Mouse (Mus musculus) liver, embryonic 16.5 days (tissue): ENCODE measurements around the gene Safb2. TPM values are rescaled to one million over a fixed set of nuclear protein-coding genes. Genes with fewer than 3 reads are reported as not detected.
A peak's percentile ranks its signal among the peaks of the same experiment; 100 is the strongest.

Source experiments
- ATAC-seq: fragments of 200-750 bp; cut with Nextera tagmentation; 2 replicates; pipeline ENCODE4 v1.8.0; 2017; ENCODE audit warnings: low read depth, mild to moderate bottlenecking, moderate number of reproducible peaks, moderate library complexity
- H3K27ac ChIP-seq: fragments of 300-500 bp; sonication (generic); 2 replicates; pipeline ENCODE4 v1.5.1; 2014; ENCODE audit warnings: mild to moderate bottlenecking, low read length
- H3K27me3 ChIP-seq: fragments of 300-500 bp; sonication (generic); 2 replicates; pipeline ENCODE4 v1.6.1; 2014; ENCODE audit warnings: low read depth, low read length, mixed read lengths; ENCODE audit not compliant: control insufficient read depth, insufficient read depth
- H3K36me3 ChIP-seq: fragments of 300-500 bp; sonication (generic); 2 replicates; pipeline ENCODE4 v1.6.1; 2014; ENCODE audit warnings: mild to moderate bottlenecking; ENCODE audit not compliant: control insufficient read depth, insufficient read depth
- H3K4me1 ChIP-seq: fragments of 300-500 bp; sonication (generic); 2 replicates; pipeline ENCODE4 v1.6.1; 2014; ENCODE audit warnings: low read depth, low read length, mixed read lengths; ENCODE audit not compliant: control insufficient read depth
- H3K4me2 ChIP-seq: fragments of 300-500 bp; sonication (generic); 2 replicates; pipeline ENCODE4 v1.6.1; 2014; ENCODE audit warnings: low read depth, low read length, mixed read lengths
- H3K4me3 ChIP-seq: fragments of 300-500 bp; sonication (generic); 2 replicates; pipeline ENCODE4 v1.5.1; 2014; ENCODE audit warnings: low read depth, mild to moderate bottlenecking, low read length
- H3K9ac ChIP-seq: fragments of 300-500 bp; sonication (generic); 2 replicates; pipeline ENCODE4 v1.6.1; 2014; ENCODE audit warnings: low read depth, low read length
- H3K9me3 ChIP-seq: fragments of 300-500 bp; sonication (generic); replicated peaks from 2 replicates; pipeline ENCODE4 v1.6.1; 2016; ENCODE audit warnings: low read length; ENCODE audit not compliant: control insufficient read depth
- WGBS: fragments of 180-500 bp; shearing (Covaris S2); extraction: QIAGEN DNeasy Blood & Tissue Kit; methylation state at CpG from one replicate; pipeline ENCODE4 v1.1.7; 2014; ENCODE audit not compliant: insufficient replicate concordance; 5-methylcytosine and 5-hydroxymethylcytosine counted together
- polyA plus RNA-seq: library from polyadenylated mRNA; unstranded; fragments of >200 nt; fragmentation: Nextera tagmentation; extraction: Ambion mirVana; gene quantifications from 2 replicates; pipeline ENCODE4 v1.2.1, GENCODE M21; 2015

The Safb2 gene
- polyA plus RNA-seq, 1 experiment from 2014 or later = 28.8 TPM

GRCm38 (mm10) chr17:56603186-56604069 lies 19.0 kb upstream of the Safb2 start:
- Histone ChIP-seq H3K9ac (no peak overlapping the region), H3K36me3 (peaks cover 77% of the 10 kb centered on the region), H3K4me1 (peaks cover 5% of the 10 kb centered on the region), H3K27me3 (no peaks in the 10 kb centered on the region), H3K4me2 (no peak overlapping the region), H3K9me3 (no peaks in the 10 kb centered on the region), H3K27ac (no peak overlapping the region), H3K4me3 (no peak overlapping the region)
- no peak for ATAC-seq
- WGBS = 95% methylated on average over 28 of the region's 28 CpGs

- no peak overlapping the region for H3K4me2 ChIP-seq
- no peak overlapping the region for H3K27ac ChIP-seq
- no peaks in the 10 kb centered on the region; the same call in 1 of the 2 replicates for H3K4me1 ChIP-seq
- WGBS = 91% methylated on average over 8 of the region's 8 CpGs
- no peak overlapping the region for H3K4me3 ChIP-seq
- H3K9me3 ChIP-seq = no peaks in the 10 kb centered on the region
- H3K9ac ChIP-seq = no peak overlapping the region
- peaks cover 82% of the 10 kb centered on the region for H3K36me3 ChIP-seq
- ATAC-seq = no peak
- no peaks in the 10 kb centered on the region for H3K27me3 ChIP-seq
Measured at GRCm38 (mm10) chr17:56593527-56594271, 9.3 kb upstream of the Safb2 start.

- H3K36me3 ChIP-seq = peaks cover 83% of the 10 kb centered on the region
- H3K4me2 ChIP-seq = no peak overlapping the region
- H3K27ac ChIP-seq = no peak overlapping the region
- no peaks in the 10 kb centered on the region for H3K9me3 ChIP-seq
- H3K4me3 ChIP-seq = no peak overlapping the region
- no peak for ATAC-seq
- H3K4me1 ChIP-seq = no peaks in the 10 kb centered on the region; the same call in 1 of the 2 replicates
- no peaks in the 10 kb centered on the region for H3K27me3 ChIP-seq
- H3K9ac ChIP-seq = no peak overlapping the region
Measured at GRCm38 (mm10) chr17:56592553-56592952, 8.2 kb upstream of the Safb2 start.

- no peaks in the 10 kb centered on the region for H3K27me3 ChIP-seq
- H3K9me3 ChIP-seq = no peaks in the 10 kb centered on the region
- H3K4me1 ChIP-seq = peaks cover 17% of the 10 kb centered on the region
- no peak overlapping the region for H3K27ac ChIP-seq
- peaks cover 51% of the 10 kb centered on the region for H3K36me3 ChIP-seq
- H3K4me3 ChIP-seq = no peak overlapping the region
- no peak overlapping the region for H3K4me2 ChIP-seq
- WGBS = 91% methylated on average over 4 of the region's 4 CpGs
- ATAC-seq = no peak
- no peak overlapping the region for H3K9ac ChIP-seq
Measured at GRCm38 (mm10) chr17:56588921-56589320, 4.5 kb upstream of the Safb2 start.

GRCm38 (mm10) chr17:56587773-56588172 lies 3.4 kb upstream of the Safb2 start:
- WGBS = 90% methylated on average over 1 of the region's 1 CpGs
- H3K9me3 ChIP-seq = no peaks in the 10 kb centered on the region
- no peak for ATAC-seq
- no peak overlapping the region for H3K9ac ChIP-seq
- no peak overlapping the region for H3K4me3 ChIP-seq
- H3K27me3 ChIP-seq = no peaks in the 10 kb centered on the region
- peaks cover 23% of the 10 kb centered on the region for H3K4me1 ChIP-seq
- no peak overlapping the region for H3K27ac ChIP-seq
- H3K36me3 ChIP-seq = peaks cover 41% of the 10 kb centered on the region
- no peak overlapping the region for H3K4me2 ChIP-seq

- no peaks in the 10 kb centered on the region for H3K9me3 ChIP-seq
- H3K27me3 ChIP-seq = no peaks in the 10 kb centered on the region
- peaks cover 36% of the 10 kb centered on the region for H3K4me1 ChIP-seq
- ATAC-seq = peak; percentile 8; the same call in 1 of the 2 replicates
- H3K9ac ChIP-seq = peak overlapping the region; percentile 93
- peak overlapping the region; percentile 96 for H3K4me3 ChIP-seq
- peak overlapping the region; percentile 97 for H3K27ac ChIP-seq
- peaks cover 40% of the 10 kb centered on the region for H3K36me3 ChIP-seq
- WGBS = under 1% methylated on average over 61 of the region's 61 CpGs
- peak overlapping the region; percentile 86 for H3K4me2 ChIP-seq
Measured at GRCm38 (mm10) chr17:56585171-56585821, 911 bp upstream of the Safb2 start.

GRCm38 (mm10) chr17:56583611-56584256 lies 651 bp downstream of the Safb2 start:
- H3K36me3 ChIP-seq = peaks cover 43% of the 10 kb centered on the region
- peaks cover 36% of the 10 kb centered on the region for H3K4me1 ChIP-seq
- no peak; the same call in 1 of the 2 replicates for ATAC-seq
- peak overlapping the region; percentile 96 for H3K4me3 ChIP-seq
- peak overlapping the region; percentile 86 for H3K4me2 ChIP-seq
- under 1% methylated on average over 33 of the region's 33 CpGs for WGBS
- peak overlapping the region; percentile 96 for H3K9ac ChIP-seq
- no peaks in the 10 kb centered on the region for H3K27me3 ChIP-seq
- no peaks in the 10 kb centered on the region for H3K9me3 ChIP-seq
- peak overlapping the region; percentile 97 for H3K27ac ChIP-seq

GRCm38 (mm10) chr17:56583071-56583470 lies 1.3 kb downstream of the Safb2 start:
- peak overlapping the region; percentile 97 for H3K27ac ChIP-seq
- no peaks in the 10 kb centered on the region for H3K9me3 ChIP-seq
- H3K27me3 ChIP-seq = no peaks in the 10 kb centered on the region
- H3K4me1 ChIP-seq = peaks cover 36% of the 10 kb centered on the region
- H3K9ac ChIP-seq = peak overlapping the region; percentile 96
- peaks cover 43% of the 10 kb centered on the region for H3K36me3 ChIP-seq
- H3K4me3 ChIP-seq = peak overlapping the region; percentile 96
- H3K4me2 ChIP-seq = peak overlapping the region; percentile 86
- no peak for ATAC-seq
- 36% methylated on average over 1 of the region's 1 CpGs for WGBS
